Mouse (Mus musculus) gastrocnemius, postnatal 14 days (tissue): Measurements from ENCODE around the gene Scn1a. TPM values are rescaled to one million over a fixed set of nuclear protein-coding genes. Genes with fewer than 3 reads are reported as not detected.

Experiments used
- DNase-seq: peaks from one replicate; pipeline ENCODE4 v3.0.0; 2021; ENCODE audit warnings: mixed read lengths
- intact Hi-C: fragments of 180-260 bp; cut with DNase I; formaldehyde crosslinking; loops from one replicate; pipeline ENCODE4 v1.15.1; 2025; ENCODE audit warnings: low total_unique reads
- long read RNA-seq, 2 experiments: library from polyadenylated mRNA; stranded (forward); transcript quantifications; one replicate each; pipeline ENCODE4 v2.0.0; 2021
- total RNA-seq, 2 experiments: library from RNA; stranded (reverse); gene quantifications; 2 replicates each; pipeline ENCODE4 v1.2.3; 2021

Scn1a gene
- total RNA-seq = under 1 TPM in 1 of 2 experiments, not detected in 1; 0.07 TPM
- long read RNA-seq, experiment 1 = 0 reads
- long read RNA-seq, experiment 2 = 0 reads

DNA sequence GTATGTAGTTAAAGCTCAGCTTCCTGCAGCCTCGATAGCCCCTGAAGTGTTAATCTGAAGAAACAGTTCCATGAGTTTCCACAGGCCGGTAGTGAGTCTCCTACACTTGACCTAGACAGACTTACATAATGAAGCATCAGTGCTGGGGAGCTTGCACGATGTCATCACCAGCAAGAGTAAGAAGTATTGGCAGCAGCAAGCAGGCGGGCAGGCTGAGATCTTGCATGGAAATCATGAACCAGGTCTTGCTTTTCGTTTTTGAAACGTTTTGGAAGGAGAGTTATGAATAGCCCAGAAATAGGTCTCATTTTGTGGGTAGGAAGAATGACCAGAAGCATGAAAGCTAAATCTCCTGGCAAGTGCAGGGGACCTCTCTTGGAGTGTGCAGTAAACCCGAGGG is at the start of gene Scn1a:
TSS of gene Scn1a (minus strand) at position 130 of the 400 bp plus-strand sequence.
- intact Hi-C loops = no loop called here

DNA sequence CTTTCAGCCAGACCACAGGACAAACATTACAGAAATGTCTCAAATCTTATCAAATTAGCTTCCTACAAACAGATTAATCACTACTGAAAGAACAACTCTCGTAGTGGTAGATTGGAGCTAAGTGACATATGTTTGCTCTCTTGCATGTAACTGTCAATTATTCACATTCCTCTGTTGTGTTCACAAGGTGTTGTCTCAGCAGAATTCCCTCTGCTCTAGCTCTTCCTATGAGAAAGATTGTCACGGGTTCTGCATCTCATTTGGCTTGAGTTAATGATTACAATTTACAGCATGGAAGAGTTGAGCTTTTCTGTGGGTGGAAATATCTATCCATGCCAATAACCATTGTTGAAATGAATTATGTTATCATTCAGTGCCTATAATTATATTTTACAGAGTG is 37.8 kb upstream of the Scn1a start:
- DNase-seq = no peak
- intact Hi-C loops = no loop called here

More for the DNA sequence above, at the start of gene Scn1a:
- no peak for DNase-seq

DNA sequence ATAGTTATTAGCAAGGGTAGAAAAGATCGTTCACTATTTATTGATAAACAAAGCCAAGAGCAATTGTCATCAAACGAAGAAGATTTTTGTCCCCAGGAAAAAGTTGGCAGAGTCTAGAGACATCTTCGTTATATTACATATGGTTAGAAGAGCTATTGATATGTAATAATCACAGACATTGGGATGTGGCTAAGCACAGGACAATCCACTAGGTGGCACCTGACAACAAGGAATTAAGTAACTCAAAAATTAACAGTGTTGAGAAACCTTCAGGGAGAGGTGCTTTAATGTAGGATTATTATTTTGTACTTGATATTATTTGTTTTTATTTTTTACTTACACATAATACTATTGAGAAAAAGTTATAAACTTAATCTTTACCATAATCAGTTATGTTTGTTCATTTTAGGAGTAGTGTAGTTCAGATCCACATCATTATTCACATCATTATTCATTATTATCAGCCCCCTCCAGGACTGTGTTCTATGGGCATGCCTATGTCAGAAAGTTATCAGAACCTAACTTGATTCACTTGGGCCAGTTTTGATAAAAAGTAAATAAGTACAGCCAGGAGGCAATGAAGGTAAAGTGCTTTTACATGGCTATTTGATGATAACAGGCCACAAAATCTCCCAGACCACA is 32.7 kb upstream of the Scn1a start:
- no peak for DNase-seq
- intact Hi-C loops = no loop called here

DNA sequence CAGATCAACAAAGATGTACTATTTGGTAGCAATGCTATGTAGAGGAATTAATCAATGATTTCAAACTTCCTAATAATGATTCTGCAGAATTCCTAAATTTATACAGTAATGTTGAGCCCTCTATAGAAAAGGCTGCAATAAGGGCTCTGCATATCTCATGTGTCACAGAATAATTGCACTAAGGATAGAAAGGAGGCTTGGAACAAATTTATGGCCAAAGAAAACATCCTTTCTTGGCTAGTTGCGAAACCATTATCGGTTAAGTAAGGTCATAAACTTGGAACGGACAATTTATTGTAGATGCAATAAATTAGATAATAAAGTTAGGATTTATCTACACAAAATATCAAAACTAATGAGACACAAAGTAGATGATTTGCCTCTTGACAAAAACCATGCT is 24.8 kb upstream of the Scn1a start:
- intact Hi-C loops = loop anchor here (10.0 kb wide), 1 partner anchor 179 kb away; no protein-coding TSS in a partner anchor
- DNase-seq = no peak

DNA sequence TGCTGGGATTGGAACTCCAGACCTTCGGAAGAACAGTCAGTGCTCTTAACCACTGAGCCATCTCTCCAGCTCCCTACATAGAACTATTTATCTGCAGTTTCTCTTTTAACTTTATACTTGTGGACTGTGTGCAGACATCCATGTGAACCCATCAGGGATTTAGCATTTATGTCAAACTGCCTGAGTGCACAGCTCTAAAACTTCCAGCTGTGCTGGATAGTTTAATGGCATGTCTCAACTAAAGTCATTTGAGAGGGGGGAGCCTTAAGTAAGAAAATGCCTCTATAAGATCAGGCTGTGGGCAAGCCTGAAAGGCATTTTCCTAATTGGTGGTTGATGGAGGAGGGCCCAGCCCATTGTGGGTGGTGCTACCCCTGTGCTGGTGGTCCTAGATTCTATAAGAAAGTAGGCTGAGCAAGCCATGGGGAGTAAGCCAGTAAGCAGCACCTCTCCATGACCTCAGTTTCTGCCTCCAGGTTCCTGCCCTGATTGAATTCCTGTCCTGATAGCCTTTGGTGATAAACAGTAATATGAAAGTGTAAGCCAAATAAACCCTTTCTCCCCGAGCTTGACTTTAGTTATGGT is 24.3 kb upstream of the Scn1a start:
- intact Hi-C loops = loop anchor here (10.0 kb wide), 1 partner anchor 180 kb away; no protein-coding TSS in a partner anchor
- no peak for DNase-seq

DNA sequence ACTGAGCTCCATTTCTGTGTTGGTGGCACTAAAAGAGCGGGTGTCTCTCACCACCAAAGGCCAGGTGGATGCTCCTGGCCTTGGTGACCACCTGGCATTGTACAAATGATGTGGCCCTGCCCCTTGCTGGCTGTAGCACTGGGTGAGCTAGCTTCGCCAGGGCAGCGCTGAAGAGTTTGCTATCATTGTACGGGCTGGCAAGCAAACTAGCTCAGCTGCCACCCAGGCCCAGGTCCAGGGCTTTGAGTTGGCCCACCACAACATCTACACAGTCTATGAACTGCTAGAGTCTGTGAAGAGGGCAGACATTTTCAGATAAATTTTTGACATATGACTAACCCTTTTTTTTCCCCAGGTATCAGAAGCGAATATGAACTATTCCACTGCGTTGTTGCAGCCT is 23.3 kb upstream of the Scn1a start:
- no peak for DNase-seq
- intact Hi-C loops = loop anchor here (10.0 kb wide), 1 partner anchor 181 kb away; no protein-coding TSS in a partner anchor

DNA sequence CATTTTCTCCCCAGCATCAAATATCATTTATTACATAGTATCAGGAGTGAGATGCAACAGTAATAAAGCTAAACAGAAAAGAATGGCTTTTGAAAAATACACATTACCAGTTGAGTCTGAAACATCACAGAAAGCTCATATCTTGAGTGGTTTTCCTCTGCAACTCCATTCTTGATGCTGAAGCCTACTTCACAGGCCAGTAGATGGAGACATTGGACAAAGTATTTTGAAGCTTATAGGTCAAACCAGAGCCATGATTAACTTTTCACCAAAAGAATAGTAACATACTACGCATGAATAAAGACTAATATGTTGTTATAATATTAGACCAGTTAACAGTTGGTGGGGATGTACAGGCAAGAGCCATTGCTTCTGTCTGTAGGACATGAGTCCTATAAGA is 21.8 kb upstream of the Scn1a start:
- no peak for DNase-seq
- intact Hi-C loops = loop anchor here (10.0 kb wide), 1 partner anchor 182 kb away; no protein-coding TSS in a partner anchor

DNA sequence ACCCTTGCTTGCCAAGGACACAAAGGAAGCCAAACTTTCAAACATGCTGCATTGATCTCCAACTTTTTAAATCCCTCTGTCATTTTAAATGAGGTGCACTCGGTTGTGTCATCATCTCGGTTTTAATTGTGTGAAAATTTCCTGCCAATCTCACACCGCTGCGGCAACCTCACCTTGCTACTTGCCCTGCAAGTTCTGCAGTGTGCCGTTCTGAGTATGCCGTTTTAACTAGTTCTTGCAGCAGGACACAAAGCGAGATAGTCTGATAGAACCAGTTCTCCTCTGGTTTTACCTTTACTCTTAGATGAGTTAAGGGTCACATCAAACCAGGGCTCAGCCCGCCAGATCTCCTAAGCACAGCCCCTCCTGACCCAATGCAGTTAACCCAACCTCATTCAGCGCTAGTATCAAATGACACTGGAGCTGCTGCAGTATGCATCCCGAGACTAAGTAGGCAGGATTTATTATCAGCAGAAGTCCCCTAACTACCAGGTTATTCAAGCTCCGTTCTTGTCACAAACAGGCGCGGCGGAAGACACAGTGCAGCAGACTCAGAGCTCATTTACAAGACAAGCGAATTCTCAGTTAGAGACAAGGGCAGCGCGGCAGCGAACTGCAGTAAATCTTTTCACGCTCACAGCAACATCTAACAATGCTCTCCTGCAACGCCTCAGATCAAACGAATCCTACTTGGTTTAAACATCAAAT is 722 bp downstream of the Scn1a start:
- intact Hi-C loops = no loop called here
- no peak for DNase-seq

DNA sequence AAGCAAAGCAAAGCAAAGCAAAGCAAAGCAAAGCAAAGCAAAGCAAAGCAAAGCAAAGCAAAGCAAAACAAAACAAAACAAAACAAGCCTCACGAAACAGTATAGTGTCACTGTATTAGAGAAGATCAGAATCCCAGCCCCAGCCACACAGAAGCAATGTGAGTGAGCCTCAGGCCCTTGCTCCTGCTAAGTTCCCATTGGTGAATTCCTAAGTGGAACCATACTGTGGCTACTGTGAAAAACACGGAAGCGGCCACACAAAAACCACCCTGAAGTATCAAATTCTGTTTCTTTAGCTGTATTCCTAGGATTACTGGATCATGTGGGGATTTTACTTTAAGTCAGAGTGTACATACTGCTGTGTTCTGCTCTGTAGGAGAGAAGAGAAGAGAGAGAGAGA is 4.4 kb downstream of the Scn1a start:
- DNase-seq = no peak
- intact Hi-C loops = no loop called here

DNA sequence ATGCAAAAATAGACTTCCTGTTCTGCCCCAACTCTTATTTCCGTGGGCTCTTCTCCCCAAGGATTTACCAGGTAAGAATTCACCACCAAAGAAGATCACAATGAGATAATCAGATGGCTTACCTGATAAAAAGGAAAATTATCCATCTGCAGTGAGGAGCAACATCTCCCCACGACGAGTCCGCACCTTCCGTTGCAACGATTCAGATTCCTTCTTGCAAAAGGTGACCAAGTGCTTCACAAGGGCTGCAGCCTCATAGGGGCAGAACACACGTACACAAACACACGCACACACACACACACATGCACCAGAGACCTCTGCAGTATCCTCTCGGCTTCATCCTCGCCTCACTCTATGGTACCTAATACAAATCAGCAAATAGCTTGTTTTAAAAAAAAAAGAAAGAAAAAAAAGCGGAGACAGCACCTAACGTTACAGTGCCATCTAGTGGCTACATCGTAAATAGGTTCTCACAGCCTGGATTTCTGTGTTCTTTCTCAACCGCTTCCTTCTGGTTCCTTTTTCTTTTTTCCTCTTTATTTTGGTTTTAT is 30.8 kb downstream of the Scn1a start:
- no peak for DNase-seq
- intact Hi-C loops = loop anchor here (5.0 kb wide), 1 partner anchor 153 kb away; the partner anchor contains the start of gene Ttc21b

DNA sequence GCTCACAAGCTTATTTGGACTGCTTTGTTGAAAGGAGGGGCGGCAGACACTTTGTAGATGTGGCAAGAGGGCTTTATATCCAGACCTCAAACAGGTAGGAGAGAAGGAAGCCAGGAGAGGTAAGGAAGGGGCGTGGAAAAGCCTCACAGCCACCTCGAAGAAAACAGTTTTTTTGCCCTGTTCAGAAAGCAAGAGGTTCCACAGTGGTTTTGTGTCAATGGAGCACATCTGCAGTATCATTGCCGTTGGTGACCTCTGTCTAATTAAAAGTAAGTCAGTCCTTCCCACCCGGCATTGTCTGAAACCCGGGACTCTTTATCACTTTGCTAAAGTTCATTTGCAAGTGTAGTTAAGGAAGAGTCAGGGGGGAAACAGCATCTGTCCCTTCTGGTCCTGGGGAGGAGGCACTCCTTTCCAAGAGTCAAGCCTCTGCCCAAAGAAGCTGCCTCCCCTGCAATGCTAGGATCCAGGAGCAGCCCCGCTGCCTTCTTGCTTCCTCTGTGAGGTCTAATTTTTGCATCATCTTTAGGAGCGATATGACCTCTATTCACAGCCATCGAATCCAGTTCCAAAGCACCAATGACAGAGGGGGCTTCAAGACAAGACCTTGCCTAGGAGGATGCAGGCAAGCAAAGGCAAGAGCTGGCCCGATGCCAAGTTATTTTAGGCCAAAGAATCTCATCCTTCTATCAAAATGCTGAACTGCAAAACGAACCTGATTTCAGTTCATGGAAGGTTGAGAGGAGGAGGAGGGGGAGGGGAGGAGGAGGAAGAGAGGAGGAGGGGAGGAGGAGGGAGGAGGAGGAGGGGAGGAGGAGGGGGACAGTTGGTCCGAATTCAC is 31.5 kb downstream of the Scn1a start:
- DNase-seq = no peak
- intact Hi-C loops = no loop called here

DNA sequence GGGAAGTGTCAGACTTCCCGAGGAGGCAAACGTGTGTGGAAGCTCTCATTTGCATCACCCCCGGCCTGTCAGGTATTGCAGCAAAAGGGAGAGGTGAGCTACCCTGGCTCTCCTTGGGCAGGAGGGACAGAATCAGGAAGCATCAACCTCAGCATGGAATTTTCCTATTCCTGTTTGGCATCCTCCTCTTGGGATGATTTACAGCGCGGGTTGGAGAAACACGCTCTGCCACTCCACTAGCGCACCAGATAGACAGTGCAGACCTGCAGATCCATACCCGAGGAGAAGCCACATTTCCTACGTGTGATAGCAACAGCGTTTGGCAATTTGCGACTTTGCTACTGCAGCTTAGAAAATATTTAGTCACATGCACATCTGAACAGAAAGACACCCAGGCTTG is 32.2 kb downstream of the Scn1a start:
- no peak for DNase-seq
- intact Hi-C loops = no loop called here

DNA sequence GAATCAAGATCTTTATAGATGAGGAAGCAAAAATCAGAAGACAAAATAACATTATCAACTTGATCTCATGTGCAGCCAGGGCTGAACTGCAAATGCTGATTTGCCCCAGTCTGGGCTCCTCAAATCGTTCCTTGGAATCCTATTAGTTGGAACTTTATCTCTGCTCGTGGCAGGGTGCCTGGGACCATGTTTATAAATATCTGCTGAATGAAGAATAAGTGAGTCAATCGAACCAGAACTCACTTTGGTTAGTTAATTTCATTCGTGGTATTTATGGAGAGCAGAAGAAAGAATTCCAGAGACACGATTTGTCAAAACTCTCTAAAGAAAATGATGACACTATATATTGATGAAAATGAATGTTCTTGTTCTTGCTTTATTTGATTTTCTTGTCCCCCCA is 48.1 kb downstream of the Scn1a start:
- no peak for DNase-seq
- intact Hi-C loops = no loop called here

DNA sequence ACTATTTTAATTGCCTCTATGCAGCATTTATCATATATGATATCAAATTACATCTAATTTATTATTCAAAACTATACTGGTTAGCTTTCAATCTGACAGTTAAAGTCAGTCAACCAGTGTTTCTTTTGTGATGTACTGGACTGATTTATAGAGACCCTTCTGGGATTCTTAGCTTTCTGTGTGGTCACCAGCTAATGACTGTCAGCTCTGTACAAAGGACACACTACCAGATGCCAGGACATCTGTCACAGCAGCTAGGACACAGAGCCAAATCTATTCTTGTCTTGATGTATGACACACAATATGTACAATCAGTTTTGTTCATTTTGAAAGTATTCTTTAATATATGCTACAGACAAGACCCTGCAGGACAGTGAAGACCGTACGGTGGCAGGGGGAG is 72.7 kb downstream of the Scn1a start:
- intact Hi-C loops = no loop called here
- no peak for DNase-seq

DNA sequence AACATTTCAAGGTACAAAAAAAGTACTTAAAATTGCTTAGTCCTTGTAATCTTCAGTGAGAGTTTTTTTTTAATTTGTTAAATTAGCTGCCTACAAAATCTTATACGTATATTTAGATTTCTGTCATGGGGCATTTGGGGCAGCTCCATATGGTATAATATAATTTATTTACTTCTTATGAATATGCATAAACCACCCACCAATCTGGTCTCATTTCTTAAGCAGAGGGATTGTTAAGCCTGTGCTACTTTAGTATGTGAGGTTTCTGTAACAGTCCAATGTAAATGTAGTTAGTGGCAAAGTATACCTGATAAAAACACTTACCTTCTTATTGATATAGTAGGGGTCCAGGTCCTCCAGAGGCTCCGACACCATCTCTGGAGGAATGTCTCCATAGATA is 90.0 kb downstream of the Scn1a start:
- intact Hi-C loops = no loop called here
- no peak for DNase-seq

DNA sequence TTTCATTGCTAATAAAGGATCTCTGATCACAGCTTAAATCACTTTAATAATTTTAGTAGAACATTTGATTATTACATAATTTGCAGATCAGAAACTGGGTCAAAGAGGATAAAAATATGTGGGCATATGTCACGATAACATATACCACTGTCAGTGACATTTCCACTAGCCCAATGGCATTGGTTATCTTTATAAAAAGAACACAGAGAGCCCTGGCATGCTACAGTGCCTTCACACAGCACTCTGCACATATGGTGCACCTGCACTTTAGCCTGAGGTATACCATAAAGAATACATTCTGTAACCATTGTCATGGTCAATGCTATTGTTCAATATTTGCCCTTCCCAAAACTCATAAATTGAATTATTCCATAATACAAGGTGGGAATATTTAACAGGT is 94.0 kb downstream of the Scn1a start:
- DNase-seq = no peak
- intact Hi-C loops = no loop called here

DNA sequence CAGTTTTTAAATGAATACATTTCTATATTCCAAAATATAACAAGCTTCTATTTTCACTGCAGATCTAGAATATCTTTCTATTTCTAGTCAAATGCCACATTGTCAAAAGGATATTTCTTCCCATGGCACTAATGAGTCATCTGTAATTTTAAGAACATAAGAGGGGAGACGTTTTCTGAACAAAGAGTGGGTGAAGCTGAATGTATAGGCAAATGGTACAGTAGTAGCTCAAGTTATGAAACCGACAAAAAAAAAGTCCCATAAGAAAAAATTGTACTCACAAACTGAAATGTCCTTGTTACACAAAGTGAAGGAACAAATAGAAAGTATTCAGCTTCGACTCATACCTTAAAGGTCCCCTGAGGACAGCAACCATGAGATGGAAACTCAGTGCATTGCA is 94.5 kb downstream of the Scn1a start:
- no peak for DNase-seq
- intact Hi-C loops = no loop called here

DNA sequence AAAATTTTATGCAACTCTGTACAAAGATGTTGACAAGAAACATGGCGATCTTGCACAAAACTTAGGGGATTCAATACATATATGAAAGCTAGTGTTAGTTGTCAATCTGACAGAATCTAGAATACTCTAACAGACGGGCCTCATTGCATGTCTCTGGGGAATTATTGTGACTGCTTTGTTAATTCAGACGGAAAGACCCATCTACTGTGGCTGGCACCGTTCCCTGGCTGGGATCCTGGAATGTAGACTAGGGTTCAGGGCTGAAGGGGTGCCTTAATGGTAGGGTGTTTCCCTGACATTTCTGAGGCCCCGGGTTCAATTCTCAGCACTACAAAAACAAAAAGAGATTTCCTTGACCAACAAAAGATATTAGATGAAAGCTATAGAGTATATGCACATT is 103.2 kb downstream of the Scn1a start:
- DNase-seq = no peak
- intact Hi-C loops = no loop called here

DNA sequence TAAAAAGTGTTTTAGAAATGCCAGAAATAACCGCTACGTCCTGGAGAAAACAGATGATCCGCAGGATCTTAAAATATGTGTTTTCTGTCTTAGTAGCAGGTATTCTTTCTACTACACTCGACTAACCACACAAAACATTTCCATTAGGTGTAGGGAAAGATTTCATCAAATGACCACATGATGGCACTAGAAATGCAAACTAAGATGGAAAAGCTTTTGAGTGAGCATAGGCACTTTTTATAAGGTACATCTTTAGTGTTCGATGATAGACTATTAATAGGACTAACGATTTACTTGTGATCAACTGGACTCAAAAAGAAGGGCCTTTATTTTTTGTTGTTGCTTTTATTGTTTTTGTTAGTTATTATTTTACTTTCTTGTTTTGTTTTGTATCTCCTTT is 104.2 kb downstream of the Scn1a start:
- DNase-seq = no peak
- intact Hi-C loops = no loop called here

DNA sequence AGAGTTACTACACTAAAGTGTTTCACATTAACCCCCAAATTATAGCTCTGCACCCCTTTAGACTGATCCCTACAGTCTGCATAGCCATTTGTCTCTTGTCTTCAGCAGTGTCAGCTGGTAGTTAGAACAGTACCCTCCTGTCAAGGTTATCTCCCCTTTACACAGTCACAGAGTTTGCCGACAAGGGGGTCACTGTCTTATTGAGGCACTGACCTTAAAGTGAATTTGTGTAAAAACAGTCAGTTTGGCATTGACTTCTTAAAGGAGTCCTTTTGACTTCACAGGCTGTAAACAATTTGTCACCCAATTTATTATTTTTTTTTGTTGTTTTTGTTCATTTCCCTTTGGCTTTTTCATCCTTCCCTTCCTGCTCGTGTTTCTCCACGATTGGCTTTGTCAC is 168.1 kb downstream of the Scn1a start:
- intact Hi-C loops = no loop called here
- no peak for DNase-seq
